Mouse (Mus musculus) kidney, adult 9 months (tissue): ENCODE data around the gene Osbpl6.

Experiments
- DNase-seq: peaks from one replicate; pipeline ENCODE4 v3.0.0; 2022

Gene Osbpl6

DNA sequence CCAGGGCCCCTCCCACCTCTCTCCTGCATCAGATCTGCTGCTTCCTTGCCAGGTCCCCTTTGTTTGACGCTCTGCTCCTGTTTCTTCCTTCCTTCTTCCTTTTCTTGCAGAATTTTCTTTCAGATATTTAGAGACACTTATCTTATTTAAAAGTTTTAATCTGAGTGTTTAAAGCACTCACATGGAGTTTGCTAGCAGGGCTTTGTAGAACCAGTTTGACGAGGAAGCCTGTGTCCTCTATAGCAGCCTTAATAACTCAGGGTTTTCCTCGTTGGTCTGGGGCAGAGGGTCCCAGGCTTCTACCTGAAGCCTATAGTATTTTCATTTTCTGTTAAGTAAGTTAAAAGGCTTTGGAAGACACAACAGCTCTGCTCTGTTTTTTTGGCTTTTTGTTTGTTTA is 20.5 kb downstream of the Osbpl6 start:
- no peak for DNase-seq

DNA sequence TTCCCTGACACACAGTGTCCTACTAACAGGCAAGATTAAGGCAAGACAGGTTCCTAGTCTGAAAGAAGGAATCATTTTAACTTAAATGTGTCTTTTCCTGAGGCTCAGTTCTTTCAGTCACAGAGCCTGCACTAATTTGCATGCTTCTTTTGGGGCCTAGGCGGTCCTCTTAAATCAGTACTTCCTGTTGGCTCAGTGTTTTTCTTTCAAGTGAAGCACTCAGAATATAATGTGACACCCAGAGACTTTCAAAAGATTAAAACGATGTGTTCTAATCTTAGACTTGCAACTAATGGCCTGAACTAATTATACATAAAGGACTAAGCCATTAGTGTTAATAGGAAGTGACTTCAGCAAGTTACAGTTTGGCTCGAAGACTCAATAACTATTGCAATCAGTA is 23.0 kb downstream of the Osbpl6 start:
- no peak for DNase-seq

DNA sequence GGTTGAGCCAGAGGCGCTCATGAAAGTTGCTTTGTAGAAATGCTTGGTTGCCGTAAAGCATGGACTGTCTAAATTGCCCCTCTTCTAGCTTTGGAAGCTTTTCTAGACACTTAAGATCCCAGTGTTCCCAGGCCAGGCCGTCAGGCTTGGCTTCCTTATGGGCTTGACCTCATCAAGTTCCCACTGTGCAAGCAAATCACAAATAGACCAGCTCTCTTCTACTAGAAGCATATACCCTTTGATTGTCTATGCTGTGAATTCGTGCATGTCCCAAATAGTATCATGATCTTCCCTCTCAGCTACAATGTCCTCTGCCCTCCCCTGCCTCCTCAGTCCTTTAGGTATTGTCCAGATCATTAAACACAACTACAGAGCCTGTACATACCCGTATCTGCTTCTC is 23.5 kb downstream of the Osbpl6 start:
- DNase-seq = no peak

DNA sequence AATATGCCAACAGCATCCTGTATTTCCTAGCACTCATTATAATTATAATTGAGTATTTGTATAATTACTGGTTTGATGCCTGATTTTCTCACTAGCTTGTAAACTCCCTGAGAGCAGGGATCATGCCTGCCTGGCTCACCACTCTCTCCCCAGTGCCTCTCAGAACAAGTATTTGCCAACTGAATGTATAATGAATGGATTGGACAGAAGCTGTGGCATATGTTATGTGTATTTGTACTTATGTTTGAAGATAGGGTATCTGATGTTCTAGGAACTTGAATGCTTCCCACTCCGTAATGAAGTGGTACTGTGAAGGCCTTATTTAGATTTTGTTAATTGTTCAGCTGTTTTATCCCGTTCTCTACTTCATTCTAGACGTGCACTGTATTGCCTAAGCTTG is 24.2 kb downstream of the Osbpl6 start:
- no peak for DNase-seq

DNA sequence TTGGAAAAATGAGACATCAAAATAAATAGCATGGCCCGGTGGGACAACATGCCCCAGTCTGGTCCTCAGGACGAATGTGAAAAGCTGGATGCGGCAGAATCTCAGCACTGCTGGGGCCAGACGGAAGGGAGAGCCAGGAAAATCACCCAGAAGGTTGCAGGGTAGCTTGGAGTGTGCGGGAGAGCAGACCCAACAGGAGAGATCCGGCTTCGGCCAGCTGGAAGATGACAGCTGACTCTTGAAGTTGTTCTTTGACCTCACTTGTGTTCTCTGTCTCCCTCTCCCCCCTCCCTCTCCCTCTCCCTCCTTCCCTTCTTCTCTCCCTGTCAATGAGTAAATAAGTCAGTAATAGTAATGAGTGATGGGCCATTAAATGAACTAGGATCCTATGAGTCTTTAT is 27.9 kb downstream of the Osbpl6 start:
- DNase-seq = peak; percentile 92

DNA sequence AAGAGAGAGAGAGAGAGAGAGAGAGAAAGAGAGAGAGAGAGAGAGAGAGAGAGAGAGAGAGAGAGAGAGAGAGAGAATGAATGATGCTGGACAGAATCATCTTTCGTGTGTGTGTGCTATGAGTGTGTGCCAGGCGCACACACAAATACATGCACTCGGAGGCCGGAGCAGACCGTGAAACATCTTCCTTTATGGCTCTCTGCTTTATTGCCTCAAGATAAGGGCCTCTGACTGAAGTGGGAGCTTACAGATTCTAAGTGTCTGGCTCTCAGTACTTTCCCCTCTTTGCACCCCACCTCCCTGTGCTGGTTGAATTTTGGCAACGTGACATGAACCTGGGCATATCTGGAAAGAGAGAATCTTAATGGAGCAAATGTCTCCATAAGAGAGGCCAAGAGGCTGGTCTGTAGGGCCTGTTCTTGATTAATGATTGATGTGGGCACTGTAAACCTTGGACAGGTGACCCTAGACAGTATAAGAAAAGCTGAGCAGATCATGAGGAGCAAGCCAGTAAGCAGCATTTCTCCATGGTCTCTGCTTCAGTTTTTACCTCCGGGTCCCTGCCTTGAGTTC is 29.4 kb downstream of the Osbpl6 start:
- DNase-seq = peak; percentile 88

DNA sequence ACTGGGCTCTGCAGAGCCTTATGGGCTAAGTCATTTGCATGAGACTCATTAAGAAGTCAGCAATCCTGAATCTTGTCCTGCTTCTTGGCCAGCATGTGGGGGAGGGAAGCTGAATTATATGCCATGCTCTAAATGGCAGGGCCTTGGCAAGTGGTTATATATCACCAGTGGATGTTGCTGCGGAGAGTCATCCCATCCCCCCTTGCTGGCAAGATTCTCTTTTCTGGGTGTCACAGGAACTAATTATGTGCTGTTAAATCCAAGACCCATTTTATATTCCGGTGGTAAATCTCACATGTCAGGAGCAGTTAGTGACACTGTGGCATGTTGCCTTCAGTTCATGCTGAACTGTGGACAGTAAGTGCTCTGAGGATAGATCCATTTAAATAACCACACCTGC is 31.1 kb downstream of the Osbpl6 start:
- DNase-seq = no peak

DNA sequence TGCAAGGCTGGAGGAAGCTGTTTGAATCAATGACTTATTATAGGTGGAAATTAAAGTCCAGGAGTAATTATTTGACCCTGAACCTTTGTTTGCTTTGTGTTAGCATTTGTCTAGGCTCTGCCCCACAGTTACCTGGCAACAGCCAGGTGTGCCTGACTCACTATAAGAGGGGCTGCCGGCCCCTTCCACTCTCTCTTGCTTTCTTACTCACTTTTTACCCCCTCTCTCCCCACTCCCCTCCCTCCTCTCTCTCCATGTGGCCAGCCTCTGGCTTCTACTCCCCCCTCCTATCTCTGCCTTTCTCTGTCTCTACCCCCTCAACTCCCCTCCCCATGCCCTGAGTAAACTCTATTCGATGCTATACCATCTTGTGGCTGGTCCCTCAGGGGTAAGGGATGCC is 33.2 kb downstream of the Osbpl6 start:
- DNase-seq = peak; percentile 51

DNA sequence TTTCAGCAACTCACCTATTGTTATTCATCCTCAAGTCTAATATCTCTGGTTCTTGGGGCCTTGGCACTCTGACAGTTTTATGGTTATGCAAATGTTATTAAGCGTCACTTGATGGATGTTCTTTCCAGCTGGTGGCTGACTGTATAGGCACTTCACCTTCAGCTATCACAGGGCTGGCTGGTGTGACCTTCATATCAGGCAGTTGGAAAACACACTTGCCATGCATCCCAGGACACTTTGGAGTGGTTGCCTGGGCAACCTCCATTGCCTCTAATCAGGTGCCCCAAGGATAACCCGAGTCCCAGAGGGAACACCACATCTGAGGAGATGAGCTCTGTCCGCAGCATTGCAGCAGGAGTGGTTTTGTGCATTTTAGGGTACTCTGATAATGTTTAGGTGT is 35.8 kb downstream of the Osbpl6 start:
- no peak for DNase-seq

DNA sequence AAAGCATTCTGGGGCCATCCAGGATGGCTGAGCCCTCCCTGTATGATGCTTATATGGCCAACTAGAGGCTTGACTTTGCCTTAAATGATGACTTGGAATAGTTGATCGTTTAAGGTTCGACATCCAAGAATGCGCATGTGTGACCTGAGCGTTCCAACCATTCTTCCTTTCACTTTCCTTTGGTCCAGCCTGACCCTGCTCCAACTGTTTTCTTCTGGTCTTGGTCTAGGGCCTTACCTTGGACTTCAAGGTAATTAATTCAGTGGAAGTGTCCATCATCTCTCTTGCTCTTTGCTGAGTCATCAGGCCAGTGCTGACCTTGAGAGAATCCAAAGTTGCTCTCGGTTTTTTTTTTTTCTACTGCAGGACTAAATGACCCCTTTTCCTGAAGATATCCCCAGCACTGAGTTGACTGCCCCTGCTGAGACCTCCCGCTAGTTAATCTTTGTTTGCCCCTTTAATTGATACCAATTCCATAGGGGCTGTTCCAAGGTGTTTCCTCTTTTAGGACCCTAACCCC is 43.6 kb downstream of the Osbpl6 start:
- no peak for DNase-seq

DNA sequence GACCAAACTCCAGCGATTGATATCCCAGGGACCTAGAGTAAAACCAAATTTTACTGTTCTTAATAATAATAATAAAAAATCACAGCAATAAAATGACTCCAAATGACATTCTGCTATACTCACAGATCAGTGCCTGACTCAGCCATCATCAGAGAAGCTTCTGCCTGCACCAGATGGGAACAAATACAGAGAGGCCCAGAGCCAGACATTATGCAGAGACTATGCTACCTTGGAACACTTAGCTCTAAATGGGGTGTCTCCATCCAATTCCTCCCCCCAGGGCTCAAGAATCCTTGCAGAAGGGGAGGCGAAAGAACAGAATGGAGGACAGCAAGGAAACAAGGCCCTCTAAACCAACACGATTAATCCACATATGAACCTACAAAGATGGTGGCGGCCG is 60.4 kb downstream of the Osbpl6 start:
- DNase-seq = no peak

DNA sequence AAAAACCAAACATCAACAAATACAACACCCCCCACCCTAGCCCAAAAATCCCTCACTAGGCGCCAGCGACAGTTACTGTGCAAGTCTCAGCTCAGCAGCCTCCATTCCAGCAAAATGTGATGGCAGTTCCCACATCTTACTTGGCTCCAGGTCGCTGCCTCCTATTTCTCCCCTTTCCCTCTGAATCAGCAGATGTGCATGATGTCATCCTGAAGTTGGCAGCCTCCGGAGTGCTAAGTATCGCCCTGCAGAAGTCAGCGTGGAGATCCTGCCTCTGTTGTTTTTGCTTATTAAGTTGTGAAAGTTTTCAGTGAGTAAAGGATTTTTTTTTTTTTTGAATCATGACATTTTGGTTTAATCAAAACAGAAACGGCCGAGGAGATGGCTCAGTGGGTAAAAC is 61.9 kb downstream of the Osbpl6 start:
- peak; percentile 41 for DNase-seq

DNA sequence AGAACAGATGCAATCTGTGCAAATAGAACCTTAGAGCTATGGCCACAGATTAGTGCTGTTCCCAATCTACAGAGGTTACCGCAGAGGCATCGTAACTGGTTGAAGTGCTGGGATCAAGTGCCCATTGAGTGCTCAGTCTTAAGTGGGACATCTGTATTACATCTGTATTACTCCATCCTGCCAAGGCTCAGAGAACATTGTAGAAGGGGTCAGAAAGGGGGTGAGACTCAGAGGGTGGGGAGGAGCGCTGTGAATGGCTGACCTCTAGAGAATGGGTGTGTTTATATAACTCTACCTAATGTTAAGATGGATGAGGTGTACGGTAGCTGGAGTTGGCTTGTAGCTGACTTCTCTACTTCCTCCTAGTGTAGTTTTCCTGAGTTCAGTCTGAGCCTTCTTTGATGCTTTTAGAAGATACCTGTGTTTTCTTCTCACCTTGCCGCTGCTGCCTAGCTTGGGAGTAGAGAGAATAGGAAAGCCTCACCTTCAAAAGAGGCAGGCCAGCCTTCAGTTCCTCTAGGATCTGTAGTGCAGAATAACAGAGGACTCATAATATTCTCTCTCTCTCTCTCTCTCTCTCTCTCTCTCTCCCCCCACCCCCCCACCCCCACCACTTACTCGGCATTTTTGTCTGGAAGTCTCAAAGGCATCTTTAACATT is 62.9 kb downstream of the Osbpl6 start:
- DNase-seq = no peak

DNA sequence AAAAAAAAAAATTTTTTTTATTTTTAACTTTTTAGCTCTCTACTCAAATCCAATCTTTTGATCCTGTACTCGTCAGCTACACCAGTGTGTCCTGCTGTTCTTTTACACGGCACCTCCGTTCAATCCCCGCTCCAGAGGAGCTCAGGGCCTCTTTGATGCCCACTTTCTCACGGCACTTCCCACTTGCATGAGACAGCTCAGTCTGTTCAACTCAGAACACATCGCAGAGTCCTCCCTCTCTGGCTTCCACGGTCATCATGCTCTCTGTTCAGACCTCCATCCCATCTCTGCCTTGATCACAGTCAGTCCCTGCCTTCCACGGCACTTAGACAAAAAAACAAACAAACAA is 63.4 kb downstream of the Osbpl6 start:
- no peak for DNase-seq

DNA sequence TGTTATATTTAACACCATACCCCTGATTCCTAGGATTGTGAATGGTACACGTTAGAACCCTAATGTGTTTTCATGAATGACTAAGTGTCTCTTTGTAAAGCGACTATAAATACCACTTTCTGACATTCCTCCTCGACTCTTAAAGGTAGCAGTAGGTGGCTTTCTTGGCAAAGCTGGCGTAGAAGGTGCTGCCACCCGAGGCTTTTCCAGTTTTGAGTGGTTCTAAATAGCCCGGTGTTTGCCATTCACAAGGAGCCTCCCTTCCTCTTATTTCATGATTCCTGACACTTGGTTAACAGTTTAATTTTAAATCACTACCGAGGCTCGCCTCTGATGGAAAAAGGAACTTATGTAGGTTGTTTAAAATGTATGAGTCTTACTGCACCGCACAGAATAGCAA is 64.1 kb downstream of the Osbpl6 start:
- no peak for DNase-seq

DNA sequence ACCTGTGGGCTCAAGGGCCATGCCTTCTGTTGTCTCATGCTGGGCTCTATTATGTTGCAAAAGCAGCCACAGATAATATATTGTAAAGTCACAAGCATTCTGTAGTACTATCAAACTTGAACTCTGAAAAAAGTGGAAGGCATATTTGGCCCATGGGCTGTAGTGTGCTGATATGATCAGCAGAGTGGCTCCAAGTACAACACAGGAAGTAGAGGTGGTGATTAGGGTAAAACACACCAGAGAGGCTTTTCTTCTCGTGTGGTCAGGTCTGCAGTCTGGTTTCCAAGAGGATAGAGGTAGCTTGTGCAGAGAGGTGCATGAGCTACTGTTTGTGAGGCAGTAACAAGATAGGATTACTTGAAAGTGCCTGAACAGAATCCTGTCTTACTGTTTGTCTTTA is 69.5 kb downstream of the Osbpl6 start:
- no peak for DNase-seq

DNA sequence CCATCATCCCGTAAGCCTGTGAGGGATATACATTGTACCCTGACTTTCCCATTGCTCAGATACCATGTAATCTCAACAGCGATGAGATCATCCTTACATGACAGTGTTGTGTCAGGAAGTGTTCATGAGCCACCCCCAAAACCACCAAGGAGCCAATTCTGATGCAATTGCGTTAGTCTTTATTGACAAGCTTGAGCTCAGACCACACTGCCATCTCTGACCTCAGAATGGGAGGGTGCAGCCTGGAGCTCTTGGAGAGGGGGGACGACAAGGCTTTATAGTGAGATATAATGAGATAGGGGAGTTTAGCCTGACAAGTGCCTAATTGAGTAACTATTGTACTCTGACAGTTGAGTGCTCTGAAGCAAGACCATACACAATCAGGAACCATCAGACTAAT is 82.5 kb downstream of the Osbpl6 start:
- DNase-seq = no peak

DNA sequence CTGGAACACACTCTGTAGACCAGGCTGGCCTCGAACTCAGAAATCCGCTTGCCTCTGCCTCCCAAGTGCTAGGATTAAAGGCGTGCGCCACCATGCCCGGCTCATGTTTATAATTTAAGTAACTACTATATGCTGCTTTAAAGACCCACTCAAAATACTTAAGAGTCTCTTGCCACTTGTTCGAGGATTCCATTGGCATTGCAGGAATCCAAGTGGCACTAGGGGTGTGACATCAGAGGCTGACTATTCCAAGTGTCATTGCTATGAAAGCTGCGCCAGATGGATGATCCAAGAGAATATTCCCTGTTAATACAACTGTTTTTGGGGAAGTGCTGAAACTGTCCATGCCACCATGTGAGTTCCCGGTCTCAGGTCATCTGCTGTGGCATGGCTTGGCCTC is 83.9 kb downstream of the Osbpl6 start:
- DNase-seq = no peak

DNA sequence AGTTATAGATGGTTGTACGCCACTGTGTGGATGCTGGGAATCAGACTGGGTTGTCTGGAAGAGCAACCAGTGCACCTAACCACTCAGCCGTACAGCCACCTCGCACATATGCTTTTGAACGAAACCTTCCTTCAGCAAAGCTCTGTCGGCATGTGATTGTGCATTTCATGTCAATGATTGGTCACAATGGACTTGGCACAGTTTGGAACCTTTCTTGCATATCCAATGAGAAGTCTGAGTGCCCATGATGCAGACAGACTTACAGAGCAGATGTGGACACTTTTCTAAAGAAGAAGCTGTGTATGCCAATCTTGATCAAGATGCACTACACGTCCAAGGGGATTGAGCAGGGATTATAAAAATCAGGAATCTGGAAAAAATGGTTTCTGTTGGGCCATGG is 85.1 kb downstream of the Osbpl6 start:
- DNase-seq = peak; percentile 70

DNA sequence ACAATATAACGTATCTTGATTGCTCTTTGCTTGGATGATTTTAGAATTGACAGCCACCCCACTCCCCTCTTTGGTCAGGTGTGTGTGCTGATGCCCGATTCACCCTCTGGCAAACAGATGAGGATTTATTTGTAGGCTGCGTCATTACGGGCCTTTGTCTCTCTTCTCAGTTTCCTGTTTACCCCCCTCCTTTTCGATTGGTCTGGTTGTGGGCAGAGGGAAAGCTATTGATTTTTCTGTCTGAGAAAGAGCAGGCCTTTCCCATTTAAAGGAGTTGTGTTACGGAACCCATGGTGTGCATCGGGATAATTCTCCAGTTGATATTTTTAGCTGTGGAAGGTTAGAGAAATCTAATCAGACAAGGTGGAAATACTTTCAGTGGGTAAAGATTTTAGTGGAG is 85.9 kb downstream of the Osbpl6 start:
- DNase-seq = no peak

DNA sequence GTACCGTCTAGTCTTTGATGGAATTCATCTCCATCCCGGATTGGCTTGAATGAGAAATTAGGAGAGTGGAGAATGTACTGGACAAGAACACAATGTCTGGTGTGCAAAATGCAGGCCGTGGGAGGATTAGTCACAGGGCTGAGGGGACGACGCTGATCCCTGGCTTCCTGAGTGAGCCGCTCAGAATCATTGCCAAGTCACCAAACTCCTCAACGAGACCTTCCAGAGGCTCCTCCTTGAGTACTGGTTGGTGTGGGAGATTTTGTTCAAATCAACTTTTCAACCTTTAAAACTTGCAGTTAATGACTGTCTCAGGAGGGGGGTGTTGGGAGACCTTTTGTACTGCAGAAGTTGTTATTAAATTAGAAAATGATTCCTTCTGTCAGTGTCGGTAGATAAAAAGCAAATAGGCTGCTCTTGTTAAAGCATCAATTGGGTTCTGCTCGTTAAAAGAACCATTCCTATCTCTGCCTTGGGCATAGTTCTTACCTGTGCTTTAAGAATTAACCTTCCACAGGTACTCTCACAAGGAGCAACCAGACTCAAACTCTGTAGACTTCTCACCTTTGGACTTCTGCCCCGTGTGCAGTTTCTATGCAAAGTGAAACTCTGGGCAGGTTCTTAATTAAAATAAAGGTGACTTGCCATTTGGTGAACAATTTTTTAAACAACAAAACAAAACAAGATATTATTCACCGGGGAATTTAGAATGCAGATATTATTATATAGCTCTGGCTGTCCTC is 89.9 kb downstream of the Osbpl6 start:
- DNase-seq = peak; percentile 82

DNA sequence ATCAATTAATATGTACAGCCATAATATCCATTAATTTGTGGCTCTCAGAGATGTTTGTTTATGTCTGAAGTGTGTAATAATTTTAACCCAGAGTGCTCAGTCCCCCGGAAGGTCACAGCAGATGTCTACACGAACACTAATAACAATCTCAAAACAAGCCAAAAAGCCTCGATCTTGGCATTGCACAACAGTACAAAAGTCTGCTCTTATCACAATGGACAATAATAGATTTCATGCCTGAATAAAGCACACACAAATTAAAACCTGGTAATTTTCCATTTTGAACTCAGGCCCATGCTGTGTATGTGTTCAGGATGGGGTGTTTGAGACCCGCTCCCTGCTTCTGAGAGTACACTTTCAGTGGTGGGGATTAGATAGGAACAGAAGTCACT is 90.4 kb downstream of the Osbpl6 start:
- DNase-seq = no peak

DNA sequence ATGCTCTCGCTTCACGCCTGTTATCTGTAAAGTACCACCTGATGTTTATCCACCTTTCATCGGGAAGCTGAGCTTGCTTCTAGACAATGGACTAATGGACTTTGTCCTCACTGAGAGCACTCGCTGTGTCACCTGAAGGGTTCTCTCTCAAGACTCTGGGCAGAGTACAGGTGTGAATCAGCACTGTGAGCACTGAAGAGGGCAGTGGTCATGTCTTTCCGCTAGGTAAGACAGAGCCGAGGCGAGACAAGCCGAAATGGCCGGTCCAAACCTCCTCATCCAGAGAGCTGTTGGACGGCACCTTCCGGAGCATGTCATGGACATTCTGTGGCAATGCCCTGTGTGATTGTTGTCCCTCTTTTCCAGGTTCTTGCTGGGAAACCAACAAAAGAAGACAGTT is 92.6 kb downstream of the Osbpl6 start:
- peak; percentile 91 for DNase-seq

DNA sequence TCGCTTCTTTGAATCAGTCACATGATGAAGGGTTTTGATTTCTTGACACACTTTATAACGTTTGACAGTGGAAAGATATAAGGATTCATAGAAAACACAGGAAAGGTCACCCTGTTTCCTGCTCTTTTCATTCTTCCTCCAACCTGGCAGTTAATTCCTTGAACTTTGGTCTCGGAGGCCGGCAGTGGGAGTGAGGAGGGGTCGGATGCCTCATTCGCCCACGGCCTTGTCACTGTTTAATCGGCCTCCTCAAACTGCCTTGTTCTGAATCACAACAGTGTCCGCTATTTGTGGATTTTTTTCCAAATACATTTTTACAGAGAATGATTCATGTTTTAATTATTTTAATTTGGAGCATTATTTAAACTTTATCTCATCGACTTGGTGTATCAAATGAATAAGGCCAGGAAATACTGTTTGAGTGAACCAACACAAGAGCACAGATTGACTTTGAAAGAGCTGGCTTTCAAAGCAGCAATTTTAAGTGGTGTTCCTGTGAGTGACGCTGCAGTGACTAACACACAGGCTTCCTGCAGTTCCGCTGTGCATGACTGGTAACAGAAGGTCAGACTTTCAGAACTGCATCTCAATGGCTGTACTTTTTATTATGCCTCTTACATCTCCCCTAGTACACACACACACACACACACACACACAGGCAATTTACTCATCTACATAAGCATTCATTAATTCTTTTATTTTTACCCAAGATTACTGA is 98.0 kb downstream of the Osbpl6 start:
- peak; percentile 78 for DNase-seq
